Mouse (Mus musculus) midbrain, embryonic 15.5 days (tissue): Measurements from ENCODE around the gene Lipk. TPM values are rescaled to one million over a fixed set of nuclear protein-coding genes. Genes with fewer than 3 reads are reported as not detected.

Experiments
- ATAC-seq: fragments of 200-750 bp; cut with Nextera tagmentation; replicated peaks from 2 replicates; pipeline ENCODE4 v1.8.0; 2017; ENCODE audit warnings: moderate TSS enrichment
- H3K27ac ChIP-seq: fragments of 300-500 bp; sonication (generic); 2 replicates; pipeline ENCODE4 v1.5.1; 2015; ENCODE audit warnings: mild to moderate bottlenecking, inconsistent platforms
- H3K27me3 ChIP-seq: fragments of 300-500 bp; sonication (generic); replicated peaks from 2 replicates; pipeline ENCODE4 v1.6.1; 2015; ENCODE audit warnings: inconsistent platforms
- H3K36me3 ChIP-seq: fragments of 300-500 bp; sonication (generic); replicated peaks from 2 replicates; pipeline ENCODE4 v1.6.1; 2015; ENCODE audit warnings: inconsistent platforms
- H3K4me1 ChIP-seq: fragments of 300-500 bp; sonication (generic); 2 replicates; pipeline ENCODE4 v1.6.1; 2015; ENCODE audit warnings: inconsistent platforms
- H3K4me2 ChIP-seq: fragments of 300-500 bp; sonication (generic); 2 replicates; pipeline ENCODE4 v1.6.1; 2015; ENCODE audit warnings: inconsistent platforms, mild to moderate bottlenecking, moderate library complexity
- H3K4me3 ChIP-seq: fragments of 300-500 bp; sonication (generic); 2 replicates; pipeline ENCODE4 v1.5.1; 2015; ENCODE audit warnings: mild to moderate bottlenecking, inconsistent platforms
- H3K9ac ChIP-seq: fragments of 300-500 bp; sonication (generic); 2 replicates; pipeline ENCODE4 v1.6.1; 2015; ENCODE audit warnings: mild to moderate bottlenecking, inconsistent platforms
- H3K9me3 ChIP-seq: fragments of 300-500 bp; sonication (generic); 2 replicates; pipeline ENCODE4 v1.6.1; 2016; ENCODE audit warnings: inconsistent platforms
- whole genome bisulfite sequencing: fragments of 180-500 bp; shearing (Covaris S2); methylation state at CpG from one replicate; pipeline ENCODE4 v1.1.7; 2015; ENCODE audit warnings: mixed read lengths; 5-methylcytosine and 5-hydroxymethylcytosine counted together
- microRNA-seq: library from miRNA; unstranded; fragments of <30 nt; microRNA quantifications from one replicate; pipeline ENCODE4, GENCODE M21; 2016
- polyA plus RNA-seq: library from polyadenylated mRNA; unstranded; fragments of >200 nt; fragmentation: Nextera tagmentation; extraction: Ambion mirVana; gene quantifications from 2 replicates; pipeline ENCODE4 v1.2.1, GENCODE M21; 2015

Lipk gene
- polyA plus RNA-seq, 1 experiment from 2014 or later, result not detected

GRCm38 (mm10) chr19:34066779-34067472 is 58.8 kb downstream of the Lipk start, which contains the start of gene Lipn:
Gene Lipn, plus strand, starts transcription at chr19:34067358.
- H3K27ac ChIP-seq, result no peak within 1 kb of the TSS
- H3K4me1 ChIP-seq, result no peaks in the 10 kb centered on the region
- no peak for ATAC-seq
- H3K9ac ChIP-seq, result no peak within 1 kb of the TSS
- H3K4me2 ChIP-seq, result no peak within 1 kb of the TSS
- no peaks in the 10 kb centered on the region for H3K9me3 ChIP-seq
- WGBS, result 90% methylated on average over 9 of the region's 9 CpGs
- no peak within 1 kb of the TSS for H3K4me3 ChIP-seq
- no peaks in the 10 kb centered on the region for H3K36me3 ChIP-seq
- no peaks in the 10 kb centered on the region for H3K27me3 ChIP-seq

GRCm38 (mm10) chr19:34074239-34074638 is 66.1 kb downstream of the Lipk start:
- Histone ChIP-seq H3K36me3 (no peaks in the 10 kb centered on the region), H3K27ac (no peak overlapping the region), H3K4me3 (no peak overlapping the region), H3K9me3 (no peaks in the 10 kb centered on the region), H3K4me1 (no peaks in the 10 kb centered on the region), H3K9ac (no peak overlapping the region), H3K4me2 (no peak overlapping the region), H3K27me3 (no peaks in the 10 kb centered on the region)
- ATAC-seq, result no peak

- Histone ChIP-seq H3K4me3 (no peak overlapping the region), H3K9me3 (no peaks in the 10 kb centered on the region), H3K4me1 (no peaks in the 10 kb centered on the region), H3K9ac (no peak overlapping the region), H3K27ac (no peak overlapping the region), H3K4me2 (no peak overlapping the region), H3K36me3 (no peaks in the 10 kb centered on the region), H3K27me3 (no peaks in the 10 kb centered on the region)
- ATAC-seq, result no peak
- WGBS, result 82% methylated on average over 2 of the region's 2 CpGs
These were observed 70.0 kb downstream of the Lipk start for GRCm38 (mm10) chr19:34078130-34078529.

GRCm38 (mm10) chr19:34089011-34089680 is 81.1 kb downstream of the Lipk start:
- H3K27ac ChIP-seq, result no peak overlapping the region

GRCm38 (mm10) chr19:34095381-34095780 is 87.3 kb downstream of the Lipk start:
- no peak for ATAC-seq
- WGBS, result 82% methylated on average over 5 of the region's 5 CpGs

More at GRCm38 (mm10) chr19:34089011-34089680, 81.1 kb downstream of the Lipk start:
- Histone ChIP-seq H3K4me2 (no peak overlapping the region), H3K4me3 (no peak overlapping the region), H3K36me3 (no peaks in the 10 kb centered on the region), H3K27me3 (no peaks in the 10 kb centered on the region), H3K9me3 (no peaks in the 10 kb centered on the region), H3K4me1 (no peaks in the 10 kb centered on the region), H3K9ac (no peak overlapping the region)
- ATAC-seq, result no peak
- WGBS, result 86% methylated on average over 3 of the region's 3 CpGs

GRCm38 (mm10) chr19:34096228-34096627 is 88.1 kb downstream of the Lipk start:
- Histone ChIP-seq H3K36me3 (no peaks in the 10 kb centered on the region), H3K9me3 (no peaks in the 10 kb centered on the region), H3K4me1 (no peaks in the 10 kb centered on the region), H3K27me3 (no peaks in the 10 kb centered on the region), H3K4me3 (no peak overlapping the region), H3K27ac (no peak overlapping the region), H3K9ac (no peak overlapping the region), H3K4me2 (no peak overlapping the region)
- no peak for ATAC-seq
- 80% methylated on average over 1 of the region's 1 CpGs for WGBS

More at GRCm38 (mm10) chr19:34095381-34095780, 87.3 kb downstream of the Lipk start:
- no peaks in the 10 kb centered on the region for H3K27me3 ChIP-seq
- no peak overlapping the region for H3K4me2 ChIP-seq
- H3K9ac ChIP-seq, result no peak overlapping the region
- no peaks in the 10 kb centered on the region for H3K4me1 ChIP-seq
- H3K36me3 ChIP-seq, result no peaks in the 10 kb centered on the region
- no peak overlapping the region for H3K4me3 ChIP-seq
- no peaks in the 10 kb centered on the region for H3K9me3 ChIP-seq
- H3K27ac ChIP-seq, result no peak overlapping the region

Small RNAs within 50 kb of the gene (microRNA-seq; reads per million reads assigned to microRNA genes)
- not detected for gene Gm23334

Other genes starting within 250 kb of the Lipk start
- gene Lipo3, start 246.3 kb upstream of the Lipk start, polyA plus RNA-seq, result 12.8 and 12.9 TPM in 2 replicates
- not detected in 2 replicates for gene Lipo1, start 220.8 kb upstream of the Lipk start, polyA plus RNA-seq
- not detected in 2 replicates for gene Lipf, start 47.1 kb upstream of the Lipk start, polyA plus RNA-seq
- not detected in 2 replicates for gene Lipn, start 59.1 kb downstream of the Lipk start, polyA plus RNA-seq
- gene Lipm, start 92.6 kb downstream of the Lipk start, polyA plus RNA-seq, result not detected in 2 replicates
- 0.12 TPM in 1 of 2 replicates, not detected in the other for gene Ankrd22, start 157.8 kb downstream of the Lipk start, polyA plus RNA-seq
- gene Stambpl1, start 183.9 kb downstream of the Lipk start, polyA plus RNA-seq, result 16.0 and 16.5 TPM in 2 replicates
- gene Acta2, start 247.3 kb downstream of the Lipk start, polyA plus RNA-seq, result 12.0 and 13.4 TPM in 2 replicates